In genomic region chr11:115080886-115081285, GRCm38 (mm10) we compare ENCODE assay signal across 10 mouse cellular contexts. TPM values are rescaled to one million over a fixed set of nuclear protein-coding genes. Genes with fewer than 3 reads are reported as not detected.
A peak's percentile ranks its signal among the peaks of the same experiment; 100 is the strongest.
DNase-seq lines count a peak whose midpoint lies in the region; ATAC-seq and TF ChIP-seq lines count a peak whose summit lies in the region.
"Had no signal": no experiment of that assay in that cellular context is flagged by ENCODE, and none has a peak within 500 bp of the region (broad histone marks: within the 10 kb centered on the region; RNA-seq: fewer than 3 reads in every experiment).

No protein-coding gene starts in this region.

- no peaks in the 10 kb centered on the region for H3K9me3 ChIP-seq in liver, embryonic 11.5 days (ENCODE audit: control insufficient read depth, low read length)
- H3K9me3 ChIP-seq: heart, embryonic 15.5 days had no signal

- H3K9ac ChIP-seq in liver, embryonic 11.5 days (ENCODE audit: low read depth, low read length): no peak overlapping the region
- H3K9ac ChIP-seq: heart, embryonic 15.5 days had no signal

- intact Hi-C loops in heart, postnatal 14 days (cut with DNase I): loop anchor here (5.0 kb wide), 1 partner anchor 186 kb away; the partner anchor contains the start of gene Grin2c
- intact Hi-C loops in left cerebral cortex, postnatal 14 days (cut with DNase I): loop anchor here (5.0 kb wide), 1 partner anchor 191 kb away; no protein-coding TSS in a partner anchor

- no peak overlapping the region for H3K4me2 ChIP-seq in liver, embryonic 11.5 days
- H3K4me2 ChIP-seq: heart, embryonic 15.5 days had no signal

- H3K4me1 ChIP-seq in liver, embryonic 11.5 days (replicated peaks; ENCODE audit: control insufficient read depth, insufficient read depth, low read length): no peaks in the 10 kb centered on the region
- H3K4me1 ChIP-seq in cerebellum, adult 2 months (ENCODE audit: control insufficient read depth, insufficient read depth, low read length): peaks cover 15% of the 10 kb centered on the region
- H3K4me1 ChIP-seq: heart, embryonic 15.5 days had no signal

- peaks cover 10% of the 10 kb centered on the region for H3K27me3 ChIP-seq in liver, embryonic 11.5 days (replicated peaks; ENCODE audit: control insufficient read depth, insufficient read depth, low read length)
- no peaks in the 10 kb centered on the region for H3K27me3 ChIP-seq in cerebellum, adult 2 months (ENCODE audit: control insufficient read depth, insufficient read depth, low read length)

- ATAC-seq in liver, embryonic 11.5 days (replicated peaks; ENCODE audit: low FRiP score): no peak

- H3K4me3 ChIP-seq in liver, embryonic 11.5 days (ENCODE audit: low read depth, low read length): no peak overlapping the region
- H3K4me3 ChIP-seq in cerebellum, adult 2 months (replicated peaks; ENCODE audit: insufficient read depth, low read depth, low read length): no peak overlapping the region
- H3K4me3 ChIP-seq: heart, embryonic 15.5 days had no signal

- WGBS in liver, embryonic 11.5 days: 31% methylated on average over 13 of the region's 13 CpGs
- 34% methylated on average over 13 of the region's 13 CpGs for WGBS in cerebellum, adult 2 months

- TF ChIP-seq CTCF in cerebellum, adult 2 months (IDR thresholded peaks at IDR 0.05; ENCODE audit: borderline replicate concordance, insufficient read depth, low read depth, low read length): peak; percentile 79

- no peak for TF ChIP-seq POLR2A in cerebellum, adult 2 months (IDR thresholded peaks at IDR 0.05; ENCODE audit: borderline replicate concordance, insufficient read depth, low read length)

- H3K27ac ChIP-seq in liver, embryonic 11.5 days (ENCODE audit: low read depth, low read length): no peak overlapping the region
- no peak overlapping the region for H3K27ac ChIP-seq in cerebellum, adult 2 months (ENCODE audit: insufficient read depth, low read length)
- H3K27ac ChIP-seq: heart, embryonic 15.5 days had no signal

- DNase-seq in liver: peak; percentile 36
- no peak for DNase-seq in liver, embryonic 11.5 days (ENCODE audit: low spot score)
- DNase-seq in MN1 (ENCODE audit: low spot score): peak; percentile 23
- peak; percentile 78 for DNase-seq in cerebellum, adult 2 months
- DNase-seq in heart, postnatal 14 days: peak; percentile 25 to 53
- DNase-seq in left cerebral cortex, postnatal 14 days (ENCODE audit: low spot score in 2 of 2): peak; percentile 72 to 78
- DNase-seq in ovary, postnatal 36 days (ENCODE audit: low spot score): peak; percentile 23
- peak; percentile 36 for DNase-seq in yolk sac, embryonic 10.5 days (ENCODE audit: low spot score)

- no peaks in the 10 kb centered on the region for H3K36me3 ChIP-seq in liver, embryonic 11.5 days (ENCODE audit: control insufficient read depth, insufficient read depth, low read length)
- H3K36me3 ChIP-seq: heart, embryonic 15.5 days had no signal

RNA-seq across cellular contexts. Expression of gene Rab37, which starts 10.3 kb away (rescaled TPM):
- 6.3 and 7.9 TPM in 2 replicates for polyA plus RNA-seq in liver, embryonic 11.5 days (2014; fragmentation: Nextera tagmentation; extraction: Ambion mirVana)
- polyA plus RNA-seq in cerebellum, adult 2 months (2012; rRNA removed): 40.2 and 44.4 TPM in 2 replicates
- 1 to 10 TPM in 1 of 2 experiments, under 1 TPM in 1; 1.00 to 1.3 TPM for total RNA-seq in heart, postnatal 14 days (2021)
- total RNA-seq in left cerebral cortex, postnatal 14 days (2021): under 1 TPM; 0.47 to 0.48 TPM

RNA-seq across cellular contexts. Expression of gene Cd300e, which starts 18.9 kb away (rescaled TPM):
- 0.33 and 0.56 TPM in 2 replicates for polyA plus RNA-seq in liver, embryonic 11.5 days (2014; fragmentation: Nextera tagmentation; extraction: Ambion mirVana)
- polyA plus RNA-seq in cerebellum, adult 2 months (2012; rRNA removed): 0.11 and 0.24 TPM in 2 replicates
- under 1 TPM; 0.17 to 0.20 TPM for total RNA-seq in heart, postnatal 14 days (2021)
- total RNA-seq in left cerebral cortex, postnatal 14 days (2021): not detected
- polyA plus RNA-seq: heart, embryonic 15.5 days had no signal

RNA-seq across cellular contexts. Expression of gene Cd300ld3, which starts 32.7 kb away (rescaled TPM):
- polyA plus RNA-seq in liver, embryonic 11.5 days (2014; fragmentation: Nextera tagmentation; extraction: Ambion mirVana): not detected in 2 replicates
- 1.7 TPM in 2 replicates for polyA plus RNA-seq in cerebellum, adult 2 months (2012; rRNA removed)
- 1 to 10 TPM; 4.9 to 8.1 TPM for total RNA-seq in heart, postnatal 14 days (2021)
- not detected for total RNA-seq in left cerebral cortex, postnatal 14 days (2021)
- polyA plus RNA-seq: heart, embryonic 15.5 days; stomach, embryonic 16.5 days had no signal

RNA-seq across cellular contexts. Expression of gene Cd300ld5, which starts 43.3 kb away (rescaled TPM):
- not detected in 2 replicates for polyA plus RNA-seq in liver, embryonic 11.5 days (2014; fragmentation: Nextera tagmentation; extraction: Ambion mirVana)
- 0.44 and 0.84 TPM in 2 replicates for polyA plus RNA-seq in cerebellum, adult 2 months (2012; rRNA removed)
- 1 to 10 TPM in 1 of 2 experiments, not detected in 1; 1.4 TPM for total RNA-seq in heart, postnatal 14 days (2021)
- not detected for total RNA-seq in left cerebral cortex, postnatal 14 days (2021)
- polyA plus RNA-seq: heart, embryonic 15.5 days; stomach, embryonic 16.5 days had no signal

RNA-seq across cellular contexts. Expression of gene Cd300lf, which starts 52.9 kb away (rescaled TPM):
- 0.63 and 0.86 TPM in 2 replicates for polyA plus RNA-seq in liver, embryonic 11.5 days (2014; fragmentation: Nextera tagmentation; extraction: Ambion mirVana)
- 0.57 and 0.72 TPM in 2 replicates for polyA plus RNA-seq in cerebellum, adult 2 months (2012; rRNA removed)
- under 1 TPM; 0.46 to 0.69 TPM for total RNA-seq in heart, postnatal 14 days (2021)
- total RNA-seq in left cerebral cortex, postnatal 14 days (2021): under 1 TPM; 0.59 to 0.62 TPM

Comparison
In these comparisons a context has a peak if more than half of its experiments do, and no peak if none do; other contexts are left out.
1. RNA of gene Cd300ld3, which starts 32.7 kb away (total RNA-seq): 4.9 to 8.1 TPM in heart, postnatal 14 days; not detected in left cerebral cortex, postnatal 14 days; every median in the first group is over 4 times any median in the second.